Mouse (Mus musculus) mouse embryonic stem cell (cell line): ENCODE measurements around the gene Pgm1.

Experiments used
- in situ Hi-C, 2 experiments: fragments of 300-500 bp; cut with MboI; formaldehyde crosslinking; loops; 1 replicate in 1 of 2; 3 replicates in 1 of 2; pipeline ENCODE4 v1.14.3; 2019 to 2020; ENCODE audit warnings: low sequenced_read_pairs in 2 of 2, low pct_unique_long_range_greater_than_20kb in 1 of 2, mixed read lengths in 1 of 2; ENCODE audit not compliant: unreplicated experiment in 1 of 2

The Pgm1 gene

GRCm38 (mm10) chr4:99929149-99929612 is at the start of gene Pgm1:
Gene Pgm1, plus strand, starts transcription at chr4:99929414.
- in situ Hi-C loops, result no loop called here

- in situ Hi-C loops, result no loop called here
These were observed 47.3 kb upstream of the Pgm1 start for GRCm38 (mm10) chr4:99881882-99882281.

GRCm38 (mm10) chr4:99882405-99882804 is 46.8 kb upstream of the Pgm1 start:
- in situ Hi-C loops, result no loop called here

- in situ Hi-C loops, result no loop called here
These were observed 15.2 kb upstream of the Pgm1 start for GRCm38 (mm10) chr4:99913894-99914451.

GRCm38 (mm10) chr4:99926380-99926779 is 2.8 kb upstream of the Pgm1 start:
- in situ Hi-C loops, result no loop called here

- in situ Hi-C loops, result no loop called here
These were observed 693 bp upstream of the Pgm1 start for GRCm38 (mm10) chr4:99928521-99928920.

- in situ Hi-C loops, result no loop called here
These were observed 651 bp downstream of the Pgm1 start, which contains the start of gene Itgb3bp for GRCm38 (mm10) chr4:99929613-99930517. Gene Itgb3bp, minus strand, starts transcription at chr4:99929813.

GRCm38 (mm10) chr4:99930518-99931239 is 1.5 kb downstream of the Pgm1 start:
- in situ Hi-C loops, result no loop called here

GRCm38 (mm10) chr4:99931240-99931580 is 2.0 kb downstream of the Pgm1 start:
- in situ Hi-C loops, result no loop called here

- in situ Hi-C loops, result no loop called here
These were observed 2.6 kb downstream of the Pgm1 start for GRCm38 (mm10) chr4:99931807-99932206.

GRCm38 (mm10) chr4:99934859-99935258 is 5.6 kb downstream of the Pgm1 start:
- in situ Hi-C loops, result no loop called here

- in situ Hi-C loops, result no loop called here
These were observed 7.1 kb downstream of the Pgm1 start for GRCm38 (mm10) chr4:99936278-99936677.

- in situ Hi-C loops, result no loop called here
These were observed 10.7 kb downstream of the Pgm1 start for GRCm38 (mm10) chr4:99939711-99940505.

- in situ Hi-C loops, result no loop called here
These were observed 12.6 kb downstream of the Pgm1 start for GRCm38 (mm10) chr4:99941655-99942414.

GRCm38 (mm10) chr4:99944606-99945005 is 15.4 kb downstream of the Pgm1 start:
- in situ Hi-C loops, result no loop called here

GRCm38 (mm10) chr4:99945011-99945410 is 15.8 kb downstream of the Pgm1 start:
- in situ Hi-C loops, result no loop called here

- in situ Hi-C loops, result no loop called here
These were observed 17.3 kb downstream of the Pgm1 start for GRCm38 (mm10) chr4:99946516-99946915.

GRCm38 (mm10) chr4:99947192-99947591 is 18.0 kb downstream of the Pgm1 start:
- in situ Hi-C loops, result no loop called here
